Mouse (Mus musculus) embryonic fibroblast, embryonic 13.5 days (primary cell): ENCODE measurements at regions not wholly inside any gene's neighbourhood (a gene's known extent, or its start where the extent isn't known, plus 50 kb on each side); places are given as distances from the start of the nearest gene placed in this dataset.

Experiments used
- CTCF ChIP-seq: IDR thresholded peaks from 2 replicates; pipeline ENCODE4 v1.5.1; 2011; ENCODE audit warnings: mild to moderate bottlenecking, control low read depth, low read length, moderate library complexity, borderline replicate concordance; ENCODE audit not compliant: insufficient read depth
- POLR2A ChIP-seq: IDR thresholded peaks from 2 replicates; pipeline ENCODE4 v1.6.1; 2011; ENCODE audit warnings: low read depth, mild to moderate bottlenecking, control low read depth, low read length, moderate library complexity

DNA sequence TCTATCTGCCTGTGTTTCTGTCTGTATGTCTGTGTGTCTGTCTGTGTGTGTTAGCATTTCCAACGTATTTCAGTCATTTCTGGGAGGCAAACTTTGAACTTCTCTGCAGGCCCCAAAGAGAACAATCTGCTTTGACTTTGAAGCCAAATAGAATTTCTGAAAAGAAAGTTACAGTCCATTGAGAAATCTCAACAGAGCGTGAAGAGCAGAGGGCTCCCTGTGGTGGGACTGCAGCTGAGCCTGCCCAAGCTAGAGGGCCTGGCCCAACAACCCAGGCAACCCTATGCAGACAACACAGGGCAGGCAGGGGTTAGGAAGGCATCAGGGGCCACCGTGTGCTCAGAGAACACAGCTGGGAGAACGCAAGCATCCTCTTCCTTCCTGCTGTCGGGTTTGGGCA, 143.7 kb downstream of the Ptpn20 start:
- no peak for TF ChIP-seq CTCF
- TF ChIP-seq POLR2A, result no peak
